Mouse (Mus musculus): ENCODE data around the gene Wdr54. TPM values are rescaled to one million over a fixed set of nuclear protein-coding genes. Genes with fewer than 3 reads are reported as not detected.

The Wdr54 gene
- polyA plus RNA-seq, 1 experiment: 21.2 TPM

- no peak for DNase-seq (ENCODE audit: low read depth)
- TF ChIP-seq POLR2A (IDR thresholded peaks at IDR 0.05; ENCODE audit: borderline replicate concordance, extremely low read depth, insufficient read depth, insufficient read length, poor library complexity, severe bottlenecking) (no peak), CTCF (IDR thresholded peaks at IDR 0.05; ENCODE audit: borderline replicate concordance, extremely low read depth, insufficient read depth, insufficient read length) (no peak)
Observed at GRCm38 (mm10) chr6:83122961-83123360, 33.2 kb downstream of the Wdr54 start.

GRCm38 (mm10) chr6:83121863-83122710, 34.1 kb downstream of the Wdr54 start:
- peak; percentile 68 for DNase-seq (ENCODE audit: low read depth)
- no peak for TF ChIP-seq CTCF (IDR thresholded peaks at IDR 0.05; ENCODE audit: borderline replicate concordance, extremely low read depth, insufficient read depth, insufficient read length)
- no peak for TF ChIP-seq POLR2A (IDR thresholded peaks at IDR 0.05; ENCODE audit: borderline replicate concordance, extremely low read depth, insufficient read depth, insufficient read length, poor library complexity, severe bottlenecking)

GRCm38 (mm10) chr6:83120930-83121862, 35.0 kb downstream of the Wdr54 start, which contains the start of gene Wbp1:
Gene Wbp1 (minus strand): TSS chr6:83121559.
- TF ChIP-seq POLR2A (IDR thresholded peaks at IDR 0.05; ENCODE audit: borderline replicate concordance, extremely low read depth, insufficient read depth, insufficient read length, poor library complexity, severe bottlenecking) (peak; percentile 92), CTCF (IDR thresholded peaks at IDR 0.05; ENCODE audit: borderline replicate concordance, extremely low read depth, insufficient read depth, insufficient read length) (0 out of 2 replicates have a peak, but pooled peaks have one; percentile 1)
- DNase-seq (ENCODE audit: low read depth): peak; percentile 100

- DNase-seq (ENCODE audit: low read depth): no peak
- TF ChIP-seq CTCF (IDR thresholded peaks at IDR 0.05; ENCODE audit: borderline replicate concordance, extremely low read depth, insufficient read depth, insufficient read length): no peak
- no peak for TF ChIP-seq POLR2A (IDR thresholded peaks at IDR 0.05; ENCODE audit: borderline replicate concordance, extremely low read depth, insufficient read depth, insufficient read length, poor library complexity, severe bottlenecking)
Observed at GRCm38 (mm10) chr6:83119734-83120051, 36.5 kb downstream of the Wdr54 start.

GRCm38 (mm10) chr6:83118825-83119733, 37.1 kb downstream of the Wdr54 start:
- no peak for TF ChIP-seq POLR2A (IDR thresholded peaks at IDR 0.05; ENCODE audit: borderline replicate concordance, extremely low read depth, insufficient read depth, insufficient read length, poor library complexity, severe bottlenecking)
- DNase-seq (ENCODE audit: low read depth): no peak

GRCm38 (mm10) chr6:83118369-83118768, 37.8 kb downstream of the Wdr54 start:
- TF ChIP-seq POLR2A (IDR thresholded peaks at IDR 0.05; ENCODE audit: borderline replicate concordance, extremely low read depth, insufficient read depth, insufficient read length, poor library complexity, severe bottlenecking) (no peak), CTCF (IDR thresholded peaks at IDR 0.05; ENCODE audit: borderline replicate concordance, extremely low read depth, insufficient read depth, insufficient read length) (no peak)
- no peak for DNase-seq (ENCODE audit: low read depth)

GRCm38 (mm10) chr6:83117616-83118015, 38.6 kb downstream of the Wdr54 start:
- no peak for DNase-seq (ENCODE audit: low read depth)
- TF ChIP-seq POLR2A (IDR thresholded peaks at IDR 0.05; ENCODE audit: borderline replicate concordance, extremely low read depth, insufficient read depth, insufficient read length, poor library complexity, severe bottlenecking) (no peak), CTCF (IDR thresholded peaks at IDR 0.05; ENCODE audit: borderline replicate concordance, extremely low read depth, insufficient read depth, insufficient read length) (no peak)

GRCm38 (mm10) chr6:83117165-83117438, 39.1 kb downstream of the Wdr54 start:
- no peak for TF ChIP-seq POLR2A (IDR thresholded peaks at IDR 0.05; ENCODE audit: borderline replicate concordance, extremely low read depth, insufficient read depth, insufficient read length, poor library complexity, severe bottlenecking)

GRCm38 (mm10) chr6:83116373-83117164, 39.6 kb downstream of the Wdr54 start:
- DNase-seq (ENCODE audit: low read depth): no peak
- TF ChIP-seq CTCF (IDR thresholded peaks at IDR 0.05; ENCODE audit: borderline replicate concordance, extremely low read depth, insufficient read depth, insufficient read length): no peak
- TF ChIP-seq POLR2A (IDR thresholded peaks at IDR 0.05; ENCODE audit: borderline replicate concordance, extremely low read depth, insufficient read depth, insufficient read length, poor library complexity, severe bottlenecking): no peak

More at GRCm38 (mm10) chr6:83117165-83117438, 39.1 kb downstream of the Wdr54 start:
- no peak for DNase-seq (ENCODE audit: low read depth)

- DNase-seq (ENCODE audit: low read depth): peak; percentile 32
- TF ChIP-seq CTCF (IDR thresholded peaks at IDR 0.05; ENCODE audit: borderline replicate concordance, extremely low read depth, insufficient read depth, insufficient read length) (no peak), POLR2A (IDR thresholded peaks at IDR 0.05; ENCODE audit: borderline replicate concordance, extremely low read depth, insufficient read depth, insufficient read length, poor library complexity, severe bottlenecking) (no peak)
Observed at GRCm38 (mm10) chr6:83115682-83116372, 40.4 kb downstream of the Wdr54 start.
